In the genomic region with DNA sequence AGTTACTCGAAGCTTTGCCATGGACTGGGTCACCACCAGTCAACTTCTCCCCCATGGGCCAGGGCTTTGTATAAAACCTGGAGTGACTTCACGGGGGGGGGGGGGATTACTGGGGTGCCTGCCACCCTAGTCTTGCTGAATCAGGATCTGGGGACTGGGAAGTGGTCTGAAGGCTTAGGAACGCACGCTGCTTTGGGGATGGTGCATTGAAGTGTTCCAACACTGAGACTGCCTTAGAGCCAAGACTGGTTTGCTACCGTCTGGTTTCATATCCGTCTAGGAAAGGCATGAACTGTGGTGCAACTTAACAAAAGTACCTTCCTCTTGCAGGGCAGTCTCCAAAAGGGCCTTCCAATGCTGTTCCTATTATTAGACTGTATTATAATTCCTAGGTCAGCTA, we compare ENCODE assay signal across 9 mouse cellular contexts. TPM values are rescaled to one million over a fixed set of nuclear protein-coding genes. Genes with fewer than 3 reads are reported as not detected.
DNase-seq lines count a peak whose midpoint lies in the region; ATAC-seq lines count a peak whose summit lies in the region.
"Had no signal": no experiment of that assay in that cellular context is flagged by ENCODE, and none has a peak within 500 bp of the region (broad histone marks: within the 10 kb centered on the region; RNA-seq: fewer than 3 reads in every experiment).

No protein-coding gene starts in this region.

- H3K36me3 ChIP-seq in kidney, embryonic 15.5 days, result peaks cover 41% of the 10 kb centered on the region
- H3K36me3 ChIP-seq in embryonic facial prominence, embryonic 14.5 days (ENCODE audit: control insufficient read depth, insufficient read depth, low read length), result peaks cover 39% of the 10 kb centered on the region
- H3K36me3 ChIP-seq in intestine, embryonic 14.5 days (ENCODE audit: control insufficient read depth, insufficient read depth, low read length), result peaks cover 42% of the 10 kb centered on the region
- peaks cover 15% of the 10 kb centered on the region for H3K36me3 ChIP-seq in midbrain, embryonic 16.5 days (ENCODE audit: control insufficient read depth, insufficient read depth, low read length)

- H3K4me2 ChIP-seq in kidney, embryonic 15.5 days, result peak overlapping the region; percentile 82
- peak overlapping the region; percentile 64 for H3K4me2 ChIP-seq in embryonic facial prominence, embryonic 14.5 days (ENCODE audit: low read depth, low read length)
- H3K4me2 ChIP-seq in intestine, embryonic 14.5 days (ENCODE audit: low read length), result peak overlapping the region; percentile 91
- H3K4me2 ChIP-seq in midbrain, embryonic 16.5 days (ENCODE audit: low read length), result peak overlapping the region; percentile 88

- H3K9me3 ChIP-seq in kidney, embryonic 15.5 days (replicated peaks), result no peaks in the 10 kb centered on the region
- no peaks in the 10 kb centered on the region for H3K9me3 ChIP-seq in embryonic facial prominence, embryonic 14.5 days (ENCODE audit: control insufficient read depth, low read length)
- H3K9me3 ChIP-seq in intestine, embryonic 14.5 days (ENCODE audit: control insufficient read depth, low read length), result no peaks in the 10 kb centered on the region
- no peaks in the 10 kb centered on the region for H3K9me3 ChIP-seq in midbrain, embryonic 16.5 days (replicated peaks; ENCODE audit: control insufficient read depth, low read length, poor library complexity, severe bottlenecking)

- DNase-seq in kidney, postnatal 10 days, result no peak
- DNase-seq in embryonic facial prominence, embryonic 14.5 days (ENCODE audit: low spot score), result no peak
- DNase-seq in intestine, embryonic 14.5 days (ENCODE audit: low spot score), result no peak
- no peak for DNase-seq in cerebellum, postnatal 4 days (ENCODE audit: low spot score in 2 of 2)
- DNase-seq in c-Kit-positive CD71-positive TER-119-positive erythroid progenitor cells, embryonic 14.5 days (ENCODE audit: low spot score), result no peak
- DNase-seq: layer of hippocampus, postnatal 36 days had no signal

- no peak for ATAC-seq in kidney, embryonic 15.5 days (replicated peaks; ENCODE audit: low FRiP score)
- no peak for ATAC-seq in embryonic facial prominence, embryonic 14.5 days (ENCODE audit: low read depth)
- ATAC-seq in intestine, embryonic 14.5 days (replicated peaks; ENCODE audit: low FRiP score, low TSS enrichment, low read depth), result no peak
- no peak for ATAC-seq in midbrain, embryonic 16.5 days
- no peak for ATAC-seq in CD4-positive, CD25-positive, alpha-beta regulatory T cell, adult 4 months

- WGBS in kidney, embryonic 15.5 days, result 53% methylated on average over 6 of the region's 6 CpGs
- WGBS in embryonic facial prominence, embryonic 14.5 days, result 38% methylated on average over 6 of the region's 6 CpGs
- WGBS in intestine, embryonic 14.5 days, result 51% methylated on average over 6 of the region's 6 CpGs
- 42% methylated on average over 6 of the region's 6 CpGs for WGBS in midbrain, embryonic 16.5 days

- no peaks in the 10 kb centered on the region for H3K27me3 ChIP-seq in kidney, embryonic 15.5 days
- no peaks in the 10 kb centered on the region for H3K27me3 ChIP-seq in embryonic facial prominence, embryonic 14.5 days (replicated peaks; ENCODE audit: control insufficient read depth, insufficient read depth, low read length)
- H3K27me3 ChIP-seq in intestine, embryonic 14.5 days (replicated peaks; ENCODE audit: control insufficient read depth, insufficient read depth, low read length), result no peaks in the 10 kb centered on the region
- no peaks in the 10 kb centered on the region for H3K27me3 ChIP-seq in midbrain, embryonic 16.5 days (ENCODE audit: control insufficient read depth, insufficient read depth, low read depth, low read length)

- H3K9ac ChIP-seq in kidney, embryonic 15.5 days, result no peak overlapping the region
- peak overlapping the region; percentile 79 for H3K9ac ChIP-seq in embryonic facial prominence, embryonic 14.5 days (ENCODE audit: low read depth, low read length)
- H3K9ac ChIP-seq in intestine, embryonic 14.5 days (ENCODE audit: low read length), result peak overlapping the region; percentile 74; the same call in 1 of the 2 replicates
- H3K9ac ChIP-seq in midbrain, embryonic 16.5 days (ENCODE audit: low read depth, low read length), result no peak overlapping the region

- H3K4me3 ChIP-seq in kidney, embryonic 15.5 days (replicated peaks), result peak overlapping the region; percentile 79
- peak overlapping the region; percentile 62; the same call in 1 of the 2 replicates for H3K4me3 ChIP-seq in embryonic facial prominence, embryonic 14.5 days (ENCODE audit: low read depth, low read length)
- H3K4me3 ChIP-seq in intestine, embryonic 14.5 days (ENCODE audit: low read depth, low read length), result no peak overlapping the region
- H3K4me3 ChIP-seq in midbrain, embryonic 16.5 days (ENCODE audit: low read depth, low read length), result peak overlapping the region; percentile 75; the same call in 1 of the 2 replicates

- H3K4me1 ChIP-seq in kidney, embryonic 15.5 days, result peaks cover 22% of the 10 kb centered on the region
- peaks cover 10% of the 10 kb centered on the region for H3K4me1 ChIP-seq in embryonic facial prominence, embryonic 14.5 days (ENCODE audit: control insufficient read depth, insufficient read depth, low read length)
- peaks cover 11% of the 10 kb centered on the region for H3K4me1 ChIP-seq in intestine, embryonic 14.5 days (replicated peaks; ENCODE audit: control insufficient read depth, insufficient read depth, low read length)
- H3K4me1 ChIP-seq in midbrain, embryonic 16.5 days (ENCODE audit: control insufficient read depth, insufficient read depth, low read length), result peaks cover 13% of the 10 kb centered on the region

- no peak overlapping the region for H3K27ac ChIP-seq in kidney, embryonic 15.5 days
- H3K27ac ChIP-seq in embryonic facial prominence, embryonic 14.5 days (replicated peaks; ENCODE audit: low read depth, low read length), result no peak overlapping the region
- no peak overlapping the region for H3K27ac ChIP-seq in intestine, embryonic 14.5 days (ENCODE audit: low read depth)
- no peak overlapping the region for H3K27ac ChIP-seq in midbrain, embryonic 16.5 days (ENCODE audit: low read length)

RNA-seq across cellular contexts. Expression of a gene that starts 1.4 kb away (rescaled TPM):
- 98.7 and 111 TPM in 2 replicates for polyA plus RNA-seq in kidney, embryonic 15.5 days (2015; fragmentation: Nextera tagmentation; extraction: Ambion mirVana)
- polyA plus RNA-seq in embryonic facial prominence, embryonic 14.5 days (2014; fragmentation: Nextera tagmentation; extraction: Ambion mirVana), result 95.6 and 96.4 TPM in 2 replicates
- 104 and 116 TPM in 2 replicates for polyA plus RNA-seq in intestine, embryonic 14.5 days (2014; fragmentation: Nextera tagmentation; extraction: Ambion mirVana)
- polyA plus RNA-seq in midbrain, embryonic 16.5 days (2015; fragmentation: Nextera tagmentation; extraction: Ambion mirVana), result 105 and 113 TPM in 2 replicates
- polyA plus RNA-seq in CD4-positive, CD25-positive, alpha-beta regulatory T cell, adult 4 months (2017; shearing (Covaris generic)), result 10 to 100 TPM; 70.3 to 70.8 TPM

RNA-seq across cellular contexts. Expression of a gene that starts 10.9 kb away (rescaled TPM):
- 0.10 TPM in 1 of 2 replicates, not detected in the other for polyA plus RNA-seq in kidney, embryonic 15.5 days (2015; fragmentation: Nextera tagmentation; extraction: Ambion mirVana)
- 0.22 and 0.75 TPM in 2 replicates for polyA plus RNA-seq in embryonic facial prominence, embryonic 14.5 days (2014; fragmentation: Nextera tagmentation; extraction: Ambion mirVana)
- polyA plus RNA-seq in intestine, embryonic 14.5 days (2014; fragmentation: Nextera tagmentation; extraction: Ambion mirVana), result 0.16 and 0.19 TPM in 2 replicates
- 0.16 and 0.27 TPM in 2 replicates for polyA plus RNA-seq in midbrain, embryonic 16.5 days (2015; fragmentation: Nextera tagmentation; extraction: Ambion mirVana)
- under 1 TPM; 0.32 to 0.49 TPM for polyA plus RNA-seq in CD4-positive, CD25-positive, alpha-beta regulatory T cell, adult 4 months (2017; shearing (Covaris generic))

RNA-seq across cellular contexts. Expression of a gene that starts 19.2 kb away (rescaled TPM):
- polyA plus RNA-seq in kidney, embryonic 15.5 days (2015; fragmentation: Nextera tagmentation; extraction: Ambion mirVana), result 66.4 and 66.6 TPM in 2 replicates
- polyA plus RNA-seq in embryonic facial prominence, embryonic 14.5 days (2014; fragmentation: Nextera tagmentation; extraction: Ambion mirVana), result 53.3 and 54.7 TPM in 2 replicates
- polyA plus RNA-seq in intestine, embryonic 14.5 days (2014; fragmentation: Nextera tagmentation; extraction: Ambion mirVana), result 63.3 and 63.5 TPM in 2 replicates
- polyA plus RNA-seq in midbrain, embryonic 16.5 days (2015; fragmentation: Nextera tagmentation; extraction: Ambion mirVana), result 38.0 and 45.8 TPM in 2 replicates
- 10 to 100 TPM; 51.9 to 81.0 TPM for polyA plus RNA-seq in CD4-positive, CD25-positive, alpha-beta regulatory T cell, adult 4 months (2017; shearing (Covaris generic))

RNA-seq across cellular contexts. Expression of a gene that starts 19.2 kb away (rescaled TPM):
- polyA plus RNA-seq in kidney, embryonic 15.5 days (2015; fragmentation: Nextera tagmentation; extraction: Ambion mirVana), result 57.9 and 62.3 TPM in 2 replicates
- 49.0 and 52.5 TPM in 2 replicates for polyA plus RNA-seq in embryonic facial prominence, embryonic 14.5 days (2014; fragmentation: Nextera tagmentation; extraction: Ambion mirVana)
- polyA plus RNA-seq in intestine, embryonic 14.5 days (2014; fragmentation: Nextera tagmentation; extraction: Ambion mirVana), result 43.8 and 50.6 TPM in 2 replicates
- polyA plus RNA-seq in midbrain, embryonic 16.5 days (2015; fragmentation: Nextera tagmentation; extraction: Ambion mirVana), result 66.3 and 68.0 TPM in 2 replicates
- 10 to 100 TPM; 57.6 to 60.1 TPM for polyA plus RNA-seq in CD4-positive, CD25-positive, alpha-beta regulatory T cell, adult 4 months (2017; shearing (Covaris generic))

RNA-seq across cellular contexts. Expression of a gene that starts 35.3 kb away (rescaled TPM):
- polyA plus RNA-seq in kidney, embryonic 15.5 days (2015; fragmentation: Nextera tagmentation; extraction: Ambion mirVana), result 11.6 and 12.3 TPM in 2 replicates
- 6.8 and 8.0 TPM in 2 replicates for polyA plus RNA-seq in embryonic facial prominence, embryonic 14.5 days (2014; fragmentation: Nextera tagmentation; extraction: Ambion mirVana)
- 9.1 and 11.0 TPM in 2 replicates for polyA plus RNA-seq in intestine, embryonic 14.5 days (2014; fragmentation: Nextera tagmentation; extraction: Ambion mirVana)
- polyA plus RNA-seq in midbrain, embryonic 16.5 days (2015; fragmentation: Nextera tagmentation; extraction: Ambion mirVana), result 2.0 and 2.4 TPM in 2 replicates
- 10 to 100 TPM; 28.9 to 51.1 TPM for polyA plus RNA-seq in CD4-positive, CD25-positive, alpha-beta regulatory T cell, adult 4 months (2017; shearing (Covaris generic))

Comparison
In these comparisons a context has a peak if more than half of its experiments do, and no peak if none do; other contexts are left out.
1. H3K9ac ChIP-seq: peak in embryonic facial prominence, embryonic 14.5 days (single experiment) and intestine, embryonic 14.5 days (single experiment); none in kidney, embryonic 15.5 days (single experiment) and midbrain, embryonic 16.5 days (single experiment).
2. Peak in every context shown above with its lines, with median percentiles within 50 percentile points of each other: H3K4me2 ChIP-seq.